Mouse (Mus musculus): ENCODE data around the gene Arf6. TPM values are rescaled to one million over a fixed set of nuclear protein-coding genes. Genes with fewer than 3 reads are reported as not detected.
"Not testable (repeated sequence)": the region's sequence is repeated elsewhere in the genome, so short reads cannot be mapped to it uniquely, and the experiment has no call there.

The Arf6 gene
- polyA plus RNA-seq, 1 experiment from 2014 or later, result 34.5 TPM

GRCm38 (mm10) chr12:69360655-69360996 lies 11.3 kb upstream of the Arf6 start:
- Histone ChIP-seq H3K36me3 (ENCODE audit: control insufficient read depth, insufficient read depth, low read length) (no peaks in the 10 kb centered on the region), H3K4me1 (ENCODE audit: control insufficient read depth, insufficient read depth, low read length) (peaks cover 9% of the 10 kb centered on the region; the same call in 1 of the 2 replicates), H3K4me2 (ENCODE audit: low read length) (no peak overlapping the region), H3K4me3 (ENCODE audit: low read depth, low read length) (no peak overlapping the region), H3K27ac (ENCODE audit: low read depth, low read length) (no peak overlapping the region), H3K9ac (ENCODE audit: low read length) (no peak overlapping the region), H3K27me3 (replicated peaks; ENCODE audit: control insufficient read depth, insufficient read depth, low read length) (no peaks in the 10 kb centered on the region), H3K9me3 (replicated peaks; ENCODE audit: control insufficient read depth, low read length) (no peaks in the 10 kb centered on the region)
- ATAC-seq, result peak; percentile 2; the same call in 1 of the 2 replicates
- WGBS, result 16% methylated on average over 5 of the region's 5 CpGs
- DNase-seq (ENCODE audit: low spot score), result peak; percentile 84

- not testable (repeated sequence) for H3K36me3 ChIP-seq (ENCODE audit: control insufficient read depth, insufficient read depth, low read length)
- H3K9ac ChIP-seq (ENCODE audit: low read length), result peak overlapping the region; percentile 46
Observed at GRCm38 (mm10) chr12:69360997-69361899, 10.7 kb upstream of the Arf6 start.

GRCm38 (mm10) chr12:69361919-69362318 lies 10.0 kb upstream of the Arf6 start:
- Histone ChIP-seq H3K4me2 (ENCODE audit: low read length) (peak overlapping the region; percentile 45), H3K27ac (ENCODE audit: low read depth, low read length) (peak overlapping the region; percentile 16), H3K36me3 (ENCODE audit: control insufficient read depth, insufficient read depth, low read length) (no peaks in the 10 kb centered on the region), H3K27me3 (replicated peaks; ENCODE audit: control insufficient read depth, insufficient read depth, low read length) (no peaks in the 10 kb centered on the region), H3K4me1 (ENCODE audit: control insufficient read depth, insufficient read depth, low read length) (peaks cover 7% of the 10 kb centered on the region; the same call in 1 of the 2 replicates), H3K9me3 (replicated peaks; ENCODE audit: control insufficient read depth, low read length) (no peaks in the 10 kb centered on the region), H3K9ac (ENCODE audit: low read length) (peak overlapping the region; percentile 46), H3K4me3 (ENCODE audit: low read depth, low read length) (peak overlapping the region; percentile 29)
- DNase-seq (ENCODE audit: low spot score), result no peak
- ATAC-seq, result no peak
- 4% methylated on average over 10 of the region's 10 CpGs for WGBS

More at GRCm38 (mm10) chr12:69360997-69361899, 10.7 kb upstream of the Arf6 start:
- not testable (repeated sequence) for H3K4me1 ChIP-seq (ENCODE audit: control insufficient read depth, insufficient read depth, low read length); H3K9me3 ChIP-seq (replicated peaks; ENCODE audit: control insufficient read depth, low read length); H3K27me3 ChIP-seq (replicated peaks; ENCODE audit: control insufficient read depth, insufficient read depth, low read length)
- under 1% methylated on average over 38 of the region's 50 CpGs for WGBS
- peak; percentile 95 for ATAC-seq
- DNase-seq (ENCODE audit: low spot score), result peak; percentile 98
- peak overlapping the region; percentile 45 for H3K4me2 ChIP-seq (ENCODE audit: low read length)
- peak overlapping the region; percentile 29 for H3K4me3 ChIP-seq (ENCODE audit: low read depth, low read length)
- peak overlapping the region; percentile 16 for H3K27ac ChIP-seq (ENCODE audit: low read depth, low read length)

- no peak overlapping the region for H3K9ac ChIP-seq (ENCODE audit: low read length)
- no peaks in the 10 kb centered on the region for H3K27me3 ChIP-seq (replicated peaks; ENCODE audit: control insufficient read depth, insufficient read depth, low read length)
- no peaks in the 10 kb centered on the region for H3K36me3 ChIP-seq (ENCODE audit: control insufficient read depth, insufficient read depth, low read length)
- no peaks in the 10 kb centered on the region for H3K9me3 ChIP-seq (replicated peaks; ENCODE audit: control insufficient read depth, low read length)
- H3K27ac ChIP-seq (ENCODE audit: low read depth, low read length), result no peak overlapping the region
- H3K4me1 ChIP-seq (ENCODE audit: control insufficient read depth, insufficient read depth, low read length), result peaks cover 5% of the 10 kb centered on the region; the same call in 1 of the 2 replicates
- H3K4me3 ChIP-seq (ENCODE audit: low read depth, low read length), result peak overlapping the region; percentile 29; the same call in 1 of the 2 replicates
- peak overlapping the region; percentile 45 for H3K4me2 ChIP-seq (ENCODE audit: low read length)
- ATAC-seq (no peak), DNase-seq (ENCODE audit: low spot score) (no peak)
- WGBS, result 49% methylated on average over 4 of the region's 4 CpGs
Observed at GRCm38 (mm10) chr12:69362388-69362787, 9.6 kb upstream of the Arf6 start.

GRCm38 (mm10) chr12:69363110-69363509 lies 8.8 kb upstream of the Arf6 start:
- 95% methylated on average over 7 of the region's 7 CpGs for WGBS
- not testable (repeated sequence) for H3K4me3 ChIP-seq (ENCODE audit: low read depth, low read length); H3K9me3 ChIP-seq (replicated peaks; ENCODE audit: control insufficient read depth, low read length)

GRCm38 (mm10) chr12:69363899-69364762 lies 7.8 kb upstream of the Arf6 start:
- H3K9me3 ChIP-seq (replicated peaks; ENCODE audit: control insufficient read depth, low read length), result no peaks in the 10 kb centered on the region
- DNase-seq (ENCODE audit: low spot score) (peak; percentile 61), ATAC-seq (0 out of 2 replicates have a peak, but pooled peaks have one; percentile 6)
- 0 out of 2 replicates have a peak, but pooled peaks cover 3% of the 10 kb centered on the region for H3K4me1 ChIP-seq (ENCODE audit: control insufficient read depth, insufficient read depth, low read length)
- H3K4me3 ChIP-seq (ENCODE audit: low read depth, low read length), result peak overlapping the region; percentile 33
- H3K4me2 ChIP-seq (ENCODE audit: low read length), result peak overlapping the region; percentile 55
- H3K27ac ChIP-seq (ENCODE audit: low read depth, low read length), result no peak overlapping the region
- H3K9ac ChIP-seq (ENCODE audit: low read length), result peak overlapping the region; percentile 42
- no peaks in the 10 kb centered on the region for H3K36me3 ChIP-seq (ENCODE audit: control insufficient read depth, insufficient read depth, low read length)
- no peaks in the 10 kb centered on the region for H3K27me3 ChIP-seq (replicated peaks; ENCODE audit: control insufficient read depth, insufficient read depth, low read length)
- 4% methylated on average over 32 of the region's 32 CpGs for WGBS

More at GRCm38 (mm10) chr12:69363110-69363509, 8.8 kb upstream of the Arf6 start:
- H3K4me1 ChIP-seq (ENCODE audit: control insufficient read depth, insufficient read depth, low read length); H3K36me3 ChIP-seq (ENCODE audit: control insufficient read depth, insufficient read depth, low read length); H3K27me3 ChIP-seq (replicated peaks; ENCODE audit: control insufficient read depth, insufficient read depth, low read length); H3K9ac ChIP-seq (ENCODE audit: low read length); H3K4me2 ChIP-seq (ENCODE audit: low read length); DNase-seq (ENCODE audit: low spot score); ATAC-seq; H3K27ac ChIP-seq (ENCODE audit: low read depth, low read length): not testable (repeated sequence)

- no peak overlapping the region for H3K9ac ChIP-seq (ENCODE audit: low read length)
- H3K9me3 ChIP-seq (replicated peaks; ENCODE audit: control insufficient read depth, low read length), result no peaks in the 10 kb centered on the region
- 0 out of 2 replicates have a peak, but pooled peaks cover 3% of the 10 kb centered on the region for H3K4me1 ChIP-seq (ENCODE audit: control insufficient read depth, insufficient read depth, low read length)
- ATAC-seq (no peak), DNase-seq (ENCODE audit: low spot score) (no peak)
- H3K4me3 ChIP-seq (ENCODE audit: low read depth, low read length), result no peak overlapping the region
- no peaks in the 10 kb centered on the region for H3K27me3 ChIP-seq (replicated peaks; ENCODE audit: control insufficient read depth, insufficient read depth, low read length)
- H3K27ac ChIP-seq (ENCODE audit: low read depth, low read length), result no peak overlapping the region
- WGBS, result 81% methylated on average over 7 of the region's 7 CpGs
- H3K4me2 ChIP-seq (ENCODE audit: low read length), result no peak overlapping the region
- H3K36me3 ChIP-seq (ENCODE audit: control insufficient read depth, insufficient read depth, low read length), result no peaks in the 10 kb centered on the region
Observed at GRCm38 (mm10) chr12:69365757-69366156, 6.2 kb upstream of the Arf6 start.

DNA sequence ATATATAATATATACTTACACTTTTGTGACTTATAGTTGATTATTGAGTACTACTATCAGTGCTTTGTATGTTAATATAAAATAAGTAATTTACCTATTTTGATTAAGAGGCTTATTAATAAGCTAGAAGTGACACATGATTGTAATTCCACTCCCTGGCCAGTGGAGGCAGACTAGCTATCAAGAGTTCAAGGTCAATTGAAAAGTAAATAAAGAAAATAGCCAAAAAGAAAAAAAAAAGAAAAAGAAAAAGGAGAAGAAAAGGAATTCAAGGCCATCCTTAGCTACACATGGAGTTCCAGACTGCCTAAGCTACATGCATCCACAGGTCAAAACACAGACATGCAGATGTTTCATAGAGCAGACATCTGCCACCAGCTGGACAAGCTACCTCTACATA lies 5.5 kb upstream of the Arf6 start:
- Histone ChIP-seq H3K36me3 (ENCODE audit: control insufficient read depth, insufficient read depth, low read length) (no peaks in the 10 kb centered on the region), H3K27me3 (replicated peaks; ENCODE audit: control insufficient read depth, insufficient read depth, low read length) (no peaks in the 10 kb centered on the region), H3K4me1 (ENCODE audit: control insufficient read depth, insufficient read depth, low read length) (0 out of 2 replicates have a peak, but pooled peaks cover 3% of the 10 kb centered on the region), H3K9me3 (replicated peaks; ENCODE audit: control insufficient read depth, low read length) (no peaks in the 10 kb centered on the region), H3K9ac (ENCODE audit: low read length) (no peak overlapping the region), H3K4me3 (ENCODE audit: low read depth, low read length) (no peak overlapping the region), H3K4me2 (ENCODE audit: low read length) (no peak overlapping the region), H3K27ac (ENCODE audit: low read depth, low read length) (no peak overlapping the region)
- DNase-seq (ENCODE audit: low spot score), result no peak
- no peak for ATAC-seq
